Mouse (Mus musculus) brain, embryonic 14.5 days (tissue): ENCODE measurements around the gene Ctla4.

Experiments
- CTCF ChIP-seq: fragments of 200-500 bp; IDR thresholded peaks from 2 replicates; pipeline ENCODE4 v1.5.1; 2012; ENCODE audit warnings: inconsistent platforms, mild to moderate bottlenecking, moderate library complexity, borderline replicate concordance; ENCODE audit not compliant: insufficient read depth, insufficient read length; ENCODE audit errors: extremely low read depth
- POLR2A ChIP-seq: fragments of 200-500 bp; IDR thresholded peaks from 2 replicates; pipeline ENCODE4 v1.6.1; 2012; ENCODE audit warnings: mild to moderate bottlenecking, inconsistent platforms, borderline replicate concordance; ENCODE audit not compliant: poor library complexity, insufficient read depth, insufficient read length, severe bottlenecking; ENCODE audit errors: extremely low read depth

GRCm38 (mm10) chr1:60948112-60948511 is 61.3 kb downstream of the Ctla4 start:
- TF ChIP-seq CTCF (no peak), POLR2A (no peak)
